Mouse (Mus musculus) hindbrain, embryonic 11.5 days (tissue): ENCODE measurements at regions not wholly inside any gene's neighbourhood (a gene's known extent, or its start where the extent isn't known, plus 50 kb on each side); places are given as distances from the start of the nearest gene placed in this dataset.
A peak's percentile ranks its signal among the peaks of the same experiment; 100 is the strongest.

ENCODE experiments used
- ATAC-seq: fragments of 200-750 bp; cut with Nextera tagmentation; 2 replicates; pipeline ENCODE4 v1.8.0; 2017; ENCODE audit warnings: mild to moderate bottlenecking, moderate TSS enrichment, moderate library complexity; ENCODE audit not compliant: low FRiP score
- DNase-seq: peaks from one replicate; pipeline ENCODE4 v3.0.0-alpha.2; 2015; ENCODE audit warnings: low spot score
- H3K27ac ChIP-seq: fragments of 300-500 bp; sonication (generic); 2 replicates; pipeline ENCODE4 v1.5.1; 2014; ENCODE audit warnings: mild to moderate bottlenecking, low read depth, low read length
- H3K27me3 ChIP-seq: fragments of 300-500 bp; sonication (generic); 2 replicates; pipeline ENCODE4 v1.6.1; 2014; ENCODE audit warnings: mild to moderate bottlenecking, low read length, moderate library complexity, mixed read lengths; ENCODE audit not compliant: control insufficient read depth, insufficient read depth
- H3K36me3 ChIP-seq: fragments of 300-500 bp; sonication (generic); 2 replicates; pipeline ENCODE4 v1.6.1; 2014; ENCODE audit warnings: mild to moderate bottlenecking, low read length, moderate library complexity, mixed read lengths; ENCODE audit not compliant: control insufficient read depth, insufficient read depth
- H3K4me1 ChIP-seq: fragments of 300-500 bp; sonication (generic); replicated peaks from 2 replicates; pipeline ENCODE4 v1.6.1; 2014; ENCODE audit warnings: low read length, mixed read lengths; ENCODE audit not compliant: control insufficient read depth, insufficient read depth
- H3K4me2 ChIP-seq: fragments of 300-500 bp; sonication (generic); replicated peaks from 2 replicates; pipeline ENCODE4 v1.6.1; 2014; ENCODE audit warnings: mild to moderate bottlenecking, low read depth, low read length
- H3K4me3 ChIP-seq: fragments of 300-500 bp; sonication (generic); 2 replicates; pipeline ENCODE4 v1.5.1; 2014; ENCODE audit warnings: low read depth, low read length
- H3K9ac ChIP-seq: fragments of 300-500 bp; sonication (generic); 2 replicates; pipeline ENCODE4 v1.6.1; 2014; ENCODE audit warnings: low read depth, low read length
- H3K9me3 ChIP-seq: fragments of 300-500 bp; sonication (generic); 2 replicates; pipeline ENCODE4 v1.6.1; 2016; ENCODE audit warnings: low read length; ENCODE audit not compliant: control insufficient read depth
- WGBS: fragments of 180-500 bp; shearing (Covaris S2); extraction: QIAGEN DNeasy Blood & Tissue Kit; methylation state at CpG from one replicate; pipeline ENCODE4 v1.1.7; 2014; 5-methylcytosine and 5-hydroxymethylcytosine counted together

- ATAC-seq (no peak), DNase-seq (no peak)
- H3K4me1 ChIP-seq, result no peaks in the 10 kb centered on the region
- 89% methylated on average over 9 of the region's 9 CpGs for WGBS
- H3K27ac ChIP-seq, result no peak overlapping the region
- H3K9ac ChIP-seq, result no peak overlapping the region
- H3K4me3 ChIP-seq, result no peak overlapping the region
- H3K4me2 ChIP-seq, result no peak overlapping the region
- H3K27me3 ChIP-seq, result no peaks in the 10 kb centered on the region
- H3K9me3 ChIP-seq, result no peaks in the 10 kb centered on the region
- no peaks in the 10 kb centered on the region for H3K36me3 ChIP-seq
Measured at GRCm38 (mm10) chr12:54549659-54550058, 106.7 kb downstream of the Sptssa start.

- Histone ChIP-seq H3K4me2 (0 out of 2 replicates have a peak overlapping the region, but pooled peaks have one; percentile 11), H3K4me3 (no peak overlapping the region), H3K27ac (no peak overlapping the region), H3K27me3 (no peaks in the 10 kb centered on the region), H3K36me3 (no peaks in the 10 kb centered on the region), H3K4me1 (no peaks in the 10 kb centered on the region), H3K9ac (0 out of 2 replicates have a peak overlapping the region, but pooled peaks have one; percentile 23), H3K9me3 (no peaks in the 10 kb centered on the region)
- 33% methylated on average over 16 of the region's 16 CpGs for WGBS
- ATAC-seq (peak; percentile 59; the same call in 1 of the 2 replicates), DNase-seq (peak; percentile 93)
Measured at GRCm38 (mm10) chr12:54545821-54546608, 110.4 kb downstream of the Sptssa start.

- ATAC-seq, result no peak
- Histone ChIP-seq H3K27me3 (no peaks in the 10 kb centered on the region), H3K27ac (no peak overlapping the region), H3K4me1 (no peaks in the 10 kb centered on the region), H3K9me3 (no peaks in the 10 kb centered on the region), H3K9ac (no peak overlapping the region), H3K4me3 (no peak overlapping the region), H3K4me2 (no peak overlapping the region), H3K36me3 (no peaks in the 10 kb centered on the region)
- DNase-seq, result no peak
- WGBS, result 96% methylated on average over 4 of the region's 4 CpGs
Measured at GRCm38 (mm10) chr12:54538320-54538705, 118.1 kb downstream of the Sptssa start.

GRCm38 (mm10) chr12:54537690-54538319 is 118.6 kb downstream of the Sptssa start:
- no peak overlapping the region for H3K4me2 ChIP-seq
- ATAC-seq, result no peak
- no peak overlapping the region for H3K27ac ChIP-seq
- no peaks in the 10 kb centered on the region for H3K27me3 ChIP-seq
- H3K9me3 ChIP-seq, result no peaks in the 10 kb centered on the region
- no peak for DNase-seq
- H3K4me1 ChIP-seq, result no peaks in the 10 kb centered on the region
- H3K9ac ChIP-seq, result no peak overlapping the region
- H3K4me3 ChIP-seq, result no peak overlapping the region
- WGBS, result 84% methylated on average over 7 of the region's 7 CpGs
- H3K36me3 ChIP-seq, result no peaks in the 10 kb centered on the region

- DNase-seq (peak; percentile 10), ATAC-seq (no peak)
- H3K36me3 ChIP-seq, result no peaks in the 10 kb centered on the region
- no peak overlapping the region for H3K4me2 ChIP-seq
- WGBS, result 68% methylated on average over 7 of the region's 7 CpGs
- no peak overlapping the region for H3K27ac ChIP-seq
- no peak overlapping the region for H3K4me3 ChIP-seq
- H3K9ac ChIP-seq, result no peak overlapping the region
- no peaks in the 10 kb centered on the region for H3K4me1 ChIP-seq
- H3K9me3 ChIP-seq, result no peaks in the 10 kb centered on the region
- H3K27me3 ChIP-seq, result no peaks in the 10 kb centered on the region
Measured at GRCm38 (mm10) chr12:54537022-54537421, 119.4 kb downstream of the Sptssa start.

- Histone ChIP-seq H3K27me3 (no peaks in the 10 kb centered on the region), H3K9me3 (no peaks in the 10 kb centered on the region), H3K36me3 (no peaks in the 10 kb centered on the region), H3K4me2 (no peak overlapping the region), H3K27ac (peak overlapping the region; percentile 42; the same call in 1 of the 2 replicates), H3K4me3 (no peak overlapping the region), H3K9ac (no peak overlapping the region), H3K4me1 (no peaks in the 10 kb centered on the region)
- DNase-seq (peak; percentile 47), ATAC-seq (0 out of 2 replicates have a peak, but pooled peaks have one; percentile 38)
- 47% methylated on average over 5 of the region's 9 CpGs for WGBS
Measured at GRCm38 (mm10) chr12:54535556-54536516, 120.5 kb downstream of the Sptssa start.

- no peaks in the 10 kb centered on the region for H3K27me3 ChIP-seq
- H3K36me3 ChIP-seq, result no peaks in the 10 kb centered on the region
- no peaks in the 10 kb centered on the region for H3K4me1 ChIP-seq
- WGBS, result 66% methylated on average over 7 of the region's 7 CpGs
- H3K9ac ChIP-seq, result no peak overlapping the region
- H3K4me2 ChIP-seq, result no peak overlapping the region
- ATAC-seq, result no peak
- DNase-seq, result no peak
- 0 out of 2 replicates have a peak overlapping the region, but pooled peaks have one; percentile 31 for H3K27ac ChIP-seq
- H3K4me3 ChIP-seq, result no peak overlapping the region
- H3K9me3 ChIP-seq, result no peaks in the 10 kb centered on the region
Measured at GRCm38 (mm10) chr12:54534910-54535309, 121.5 kb downstream of the Sptssa start.

GRCm38 (mm10) chr12:54533134-54533533 is 123.2 kb downstream of the Sptssa start:
- no peak overlapping the region for H3K4me3 ChIP-seq
- no peaks in the 10 kb centered on the region for H3K27me3 ChIP-seq
- no peaks in the 10 kb centered on the region for H3K4me1 ChIP-seq
- no peaks in the 10 kb centered on the region for H3K36me3 ChIP-seq
- ATAC-seq (no peak), DNase-seq (no peak)
- H3K27ac ChIP-seq, result no peak overlapping the region
- no peaks in the 10 kb centered on the region for H3K9me3 ChIP-seq
- no peak overlapping the region for H3K4me2 ChIP-seq
- 58% methylated on average over 5 of the region's 5 CpGs for WGBS
- no peak overlapping the region for H3K9ac ChIP-seq
